Mouse (Mus musculus) heart, postnatal 10 days (tissue): ENCODE data around the gene Tpcn1. TPM values are rescaled to one million over a fixed set of nuclear protein-coding genes. Genes with fewer than 3 reads are reported as not detected.
A peak's percentile ranks its signal among the peaks of the same experiment; 100 is the strongest.

Source experiments
- DNase-seq, 2 experiments: peaks; one replicate each; pipeline ENCODE4 v3.0.0; 2021
- intact Hi-C: fragments of 180-260 bp; cut with DNase I; formaldehyde crosslinking; loops from one replicate; pipeline ENCODE4 v1.15.1; 2025
- total RNA-seq, 2 experiments: library from RNA; stranded (reverse); gene quantifications; 2 replicates each; pipeline ENCODE4 v1.2.3; 2021

Tpcn1 gene
- total RNA-seq, 2 experiments from 2014 or later, result 33.0 to 38.7 TPM

DNA sequence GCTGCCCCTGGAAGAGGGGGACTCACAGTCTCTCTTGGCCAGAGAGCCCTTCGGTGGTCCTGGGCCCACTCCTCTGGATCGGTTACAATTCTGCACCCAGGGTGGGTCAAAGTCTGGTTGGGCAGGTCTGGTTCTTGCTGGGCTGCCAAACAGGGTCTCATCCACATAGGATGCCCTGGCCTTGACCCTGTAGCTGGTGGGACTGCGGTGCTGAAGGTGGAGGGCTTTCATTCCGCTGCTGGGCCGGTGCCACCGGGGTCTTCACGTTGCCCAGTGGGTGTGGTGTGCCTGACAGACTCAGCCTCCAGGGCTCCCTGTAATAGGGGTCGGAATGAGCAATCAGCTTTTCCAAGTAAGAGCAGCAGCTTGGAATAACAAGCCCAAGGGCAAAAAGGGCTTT lies 22.9 kb upstream of the Tpcn1 start:
- intact Hi-C loops, result no loop called here
- no peak for DNase-seq

DNA sequence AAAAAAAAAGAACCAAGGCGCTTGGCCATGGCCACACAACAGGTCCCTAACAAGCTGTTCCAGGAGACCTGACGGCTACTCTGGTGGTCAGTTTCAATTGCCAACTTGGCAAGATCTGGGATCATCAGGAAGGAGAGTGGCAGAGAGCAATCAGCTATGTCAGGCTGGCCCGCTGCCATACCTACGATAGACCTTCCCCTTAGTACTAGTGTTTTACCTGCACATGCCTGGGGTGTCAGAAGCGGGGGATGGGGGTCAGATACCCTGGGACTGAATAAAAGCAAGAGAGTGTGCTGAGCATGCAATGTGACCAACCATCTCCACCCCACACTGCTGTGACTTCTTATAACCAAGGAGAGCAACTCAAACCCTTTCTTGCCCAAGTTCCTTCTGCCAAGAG lies 22.4 kb upstream of the Tpcn1 start:
- intact Hi-C loops, result no loop called here
- no peak for DNase-seq

DNA sequence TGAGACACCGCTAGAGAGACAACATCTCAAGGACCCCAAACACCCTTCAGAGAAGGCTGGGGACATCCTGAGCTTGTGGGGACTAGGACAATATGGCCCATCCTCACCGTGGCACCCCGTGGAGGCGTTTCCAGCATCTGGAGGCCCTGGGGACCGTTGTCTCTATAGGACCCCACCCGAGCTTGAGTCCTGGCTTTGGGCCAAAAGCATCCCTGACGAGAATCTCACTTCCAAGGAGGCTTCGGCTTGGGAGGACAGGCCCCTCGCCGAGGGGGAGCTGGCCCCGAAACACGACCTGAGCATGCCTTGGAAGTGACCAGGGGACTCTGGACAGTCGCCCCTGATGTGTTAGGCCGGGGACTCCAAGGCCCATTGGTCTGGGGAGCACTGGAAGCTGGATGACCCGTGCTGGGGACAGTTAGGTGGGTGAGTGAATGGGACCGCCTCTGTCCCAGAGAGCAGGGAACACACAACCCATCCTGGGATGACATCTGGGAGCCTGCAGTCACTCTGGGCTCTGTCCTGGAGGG lies 20.8 kb upstream of the Tpcn1 start:
- no peak for DNase-seq
- intact Hi-C loops, result loop anchor here (10.0 kb wide), 1 partner anchor 465 kb away; no protein-coding TSS in a partner anchor

GRCm38 (mm10) chr5:120607335-120607734 lies 18.9 kb upstream of the Tpcn1 start:
- intact Hi-C loops, result loop anchor here (10.0 kb wide), 1 partner anchor 463 kb away; no protein-coding TSS in a partner anchor
- DNase-seq, result no peak

GRCm38 (mm10) chr5:120606590-120607200 lies 18.2 kb upstream of the Tpcn1 start:
- DNase-seq, result no peak
- intact Hi-C loops, result loop anchor here (10.0 kb wide), 1 partner anchor 462 kb away; no protein-coding TSS in a partner anchor

GRCm38 (mm10) chr5:120605688-120606087 lies 17.2 kb upstream of the Tpcn1 start:
- DNase-seq, result peak; percentile 92 to 95
- intact Hi-C loops, result loop anchor here (1.0 to 10.0 kb wide), 3 partner anchors 83 to 461 kb away; no protein-coding TSS in a partner anchor

- intact Hi-C loops, result loop anchor here (1.0 to 10.0 kb wide), 3 partner anchors 82 to 460 kb away; no protein-coding TSS in a partner anchor
- DNase-seq, result no peak
Measured at GRCm38 (mm10) chr5:120605241-120605661, 16.8 kb upstream of the Tpcn1 start.

DNA sequence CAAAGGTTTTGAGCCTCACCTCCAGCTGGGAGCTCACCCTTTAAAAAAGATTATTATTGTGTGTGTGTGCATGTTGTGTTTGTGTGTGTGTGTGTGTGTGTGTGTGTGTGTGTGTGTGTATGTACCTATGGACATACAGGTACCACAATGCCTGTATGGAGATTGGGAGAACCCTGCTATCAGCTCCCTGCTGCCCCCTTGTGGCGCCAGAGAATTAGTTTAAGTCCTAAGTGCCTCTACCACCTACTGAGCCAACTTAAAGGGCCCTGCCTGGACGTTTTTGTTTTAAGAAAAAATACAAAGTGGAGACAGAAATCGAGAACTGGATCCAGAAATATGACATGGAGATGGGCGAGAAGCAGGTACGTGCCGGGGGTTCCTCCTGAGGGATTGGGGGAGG lies 16.4 kb upstream of the Tpcn1 start:
- peak; percentile 82 to 92 for DNase-seq

DNA sequence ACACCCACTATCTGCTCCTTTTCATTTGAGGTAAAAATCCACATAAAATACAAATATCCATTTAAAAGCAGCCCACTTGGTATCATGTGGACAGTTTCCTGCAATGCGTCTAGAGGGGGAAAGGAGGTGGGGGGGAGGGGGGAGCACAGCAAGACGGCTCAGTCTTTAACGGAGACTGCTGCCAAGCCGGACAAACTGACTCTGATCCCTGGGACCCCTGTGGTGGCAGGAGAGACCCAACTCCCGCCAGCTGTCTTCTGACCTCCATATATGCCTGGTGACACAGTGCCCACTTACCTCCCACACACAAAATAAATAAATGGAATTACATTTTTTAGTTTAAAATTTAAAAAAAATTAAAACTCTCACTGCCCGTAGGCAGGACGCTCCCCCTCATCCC lies 15.0 kb upstream of the Tpcn1 start:
- intact Hi-C loops, result loop anchor here (10.0 kb wide), 1 partner anchor 459 kb away; no protein-coding TSS in a partner anchor

More for the DNA sequence above, 16.4 kb upstream of the Tpcn1 start:
- intact Hi-C loops, result loop anchor here (1.0 to 10.0 kb wide), 3 partner anchors 82 to 460 kb away; no protein-coding TSS in a partner anchor

DNA sequence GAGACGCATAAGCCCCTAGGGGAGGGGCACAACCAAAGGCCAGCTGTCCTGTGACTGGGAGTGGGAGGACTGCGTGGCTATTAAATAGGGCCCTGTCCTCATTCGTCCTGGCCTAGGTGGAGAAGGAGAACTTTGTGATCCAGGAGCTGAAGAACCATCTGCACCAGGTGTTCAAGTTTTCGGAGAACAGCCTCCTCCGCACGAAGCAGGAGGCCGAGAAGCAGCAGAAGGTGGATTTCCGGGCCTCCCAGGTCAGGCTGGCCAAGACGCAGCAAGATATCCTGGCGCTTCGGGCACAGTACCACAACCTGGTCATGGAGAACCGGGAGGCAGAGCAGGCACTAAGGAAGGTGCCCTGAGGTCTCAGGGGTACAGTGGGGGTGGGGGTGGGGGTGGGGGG lies 13.7 kb upstream of the Tpcn1 start:
- intact Hi-C loops, result loop anchor here (10.0 kb wide), 1 partner anchor 457 kb away; no protein-coding TSS in a partner anchor

More for the DNA sequence above, 15.0 kb upstream of the Tpcn1 start:
- no peak for DNase-seq

GRCm38 (mm10) chr5:120600946-120601668 lies 12.6 kb upstream of the Tpcn1 start:
- peak in 1 of 2 experiments; percentile 63 for DNase-seq
- intact Hi-C loops, result loop anchor here (10.0 kb wide), 1 partner anchor 456 kb away; no protein-coding TSS in a partner anchor

More for the DNA sequence above, 13.7 kb upstream of the Tpcn1 start:
- no peak for DNase-seq

- DNase-seq, result no peak
- intact Hi-C loops, result loop anchor here (10.0 kb wide), 1 partner anchor 455 kb away; no protein-coding TSS in a partner anchor
Measured at GRCm38 (mm10) chr5:120599625-120600024, 11.2 kb upstream of the Tpcn1 start.

DNA sequence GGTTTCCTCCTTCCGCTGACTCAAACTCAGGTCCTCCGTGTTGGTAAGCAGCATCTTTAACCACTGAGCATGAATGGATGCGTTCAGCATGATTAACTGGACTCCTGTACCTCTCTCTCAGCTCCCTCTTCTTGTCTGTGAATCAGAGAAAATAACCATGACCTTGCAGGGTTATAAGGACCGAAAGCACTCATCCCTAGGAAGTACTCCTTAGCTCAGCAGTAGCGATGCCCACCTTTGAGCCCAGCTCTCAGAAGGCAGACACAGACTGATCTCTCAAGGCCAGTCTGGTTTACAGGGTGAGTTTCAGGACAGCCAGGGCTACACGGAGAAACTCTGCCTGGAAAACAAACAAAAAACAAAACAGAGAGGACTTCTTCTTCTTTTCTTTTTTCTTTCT lies 6.0 kb upstream of the Tpcn1 start:
- intact Hi-C loops, result no loop called here
- DNase-seq, result no peak

DNA sequence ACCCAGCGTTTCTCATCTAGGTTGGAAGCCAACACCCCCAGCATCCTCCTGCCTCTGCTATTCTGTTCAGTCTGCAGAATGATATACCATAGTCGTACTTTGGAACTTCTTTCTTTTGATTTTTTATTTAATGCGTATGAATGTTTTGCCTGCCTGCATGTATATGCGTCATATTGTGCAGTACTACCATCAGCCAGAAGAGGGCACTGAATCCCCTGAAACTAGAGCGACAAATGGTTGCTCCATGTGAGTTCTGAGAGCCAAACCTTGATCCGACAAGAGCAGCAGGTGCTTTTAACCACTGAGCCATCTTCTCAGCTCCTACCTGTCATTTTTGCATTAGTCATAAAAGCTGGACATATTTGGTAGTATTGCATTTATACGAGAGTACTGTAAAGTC lies 3.7 kb upstream of the Tpcn1 start:
- no peak for DNase-seq

DNA sequence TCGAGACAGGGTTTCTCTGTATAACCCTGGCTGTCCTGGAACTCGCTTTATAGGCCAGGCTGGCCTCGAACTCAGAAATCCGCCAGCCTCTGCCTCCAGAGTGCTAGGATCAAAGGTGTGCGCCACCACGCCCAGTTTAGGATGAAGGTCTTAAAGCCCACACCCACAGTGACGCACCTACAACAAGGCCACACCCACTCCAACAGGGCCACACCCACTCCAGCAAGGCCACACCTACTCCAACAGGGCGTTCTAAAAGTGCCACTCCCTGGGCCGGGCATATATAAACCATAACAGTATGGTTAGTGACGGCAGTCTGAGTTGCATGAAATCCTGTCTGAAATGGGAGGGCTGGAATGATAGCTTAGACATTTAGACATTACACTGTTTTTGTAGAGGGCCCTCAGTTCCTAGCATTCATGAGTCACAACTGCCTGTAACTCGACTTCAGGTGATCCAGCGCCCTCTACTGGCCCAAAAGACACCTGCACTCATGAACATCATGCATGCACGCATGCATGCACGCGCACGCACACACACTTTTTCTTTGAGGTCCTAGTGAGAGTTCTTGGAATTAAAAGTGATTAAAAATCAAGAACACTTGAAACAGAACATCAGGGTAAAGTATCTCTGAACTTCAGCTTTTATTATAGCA lies 2.0 kb upstream of the Tpcn1 start:
- DNase-seq, result no peak

More for the DNA sequence above, 3.7 kb upstream of the Tpcn1 start:
- intact Hi-C loops, result no loop called here

GRCm38 (mm10) chr5:120587940-120588568 lies 419 bp downstream of the Tpcn1 start:
- peak; percentile 37 to 42 for DNase-seq
- intact Hi-C loops, result loop anchor here (2.0 to 5.0 kb wide), 2 partner anchors 21 to 81 kb away; no protein-coding TSS in a partner anchor

More for the DNA sequence above, 2.0 kb upstream of the Tpcn1 start:
- intact Hi-C loops, result no loop called here

DNA sequence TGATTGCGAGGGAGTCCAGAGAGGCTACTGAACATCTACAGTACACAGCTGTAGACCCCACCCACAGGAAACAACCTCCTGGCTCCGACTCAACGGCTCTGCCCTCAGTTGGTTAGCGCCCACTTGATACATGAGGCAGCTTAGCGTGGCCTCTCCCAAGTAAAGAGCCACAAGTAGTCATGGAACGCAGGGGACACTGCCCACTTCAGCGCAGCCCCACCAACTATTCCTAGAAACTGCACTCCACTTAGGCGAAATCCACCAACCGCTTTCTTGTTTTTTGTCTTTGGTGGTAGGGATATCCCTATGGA lies 902 bp downstream of the Tpcn1 start:
- intact Hi-C loops, result loop anchor here (2.0 to 5.0 kb wide), 2 partner anchors 21 to 80 kb away; no protein-coding TSS in a partner anchor
- DNase-seq, result peak; percentile 57 to 62

DNA sequence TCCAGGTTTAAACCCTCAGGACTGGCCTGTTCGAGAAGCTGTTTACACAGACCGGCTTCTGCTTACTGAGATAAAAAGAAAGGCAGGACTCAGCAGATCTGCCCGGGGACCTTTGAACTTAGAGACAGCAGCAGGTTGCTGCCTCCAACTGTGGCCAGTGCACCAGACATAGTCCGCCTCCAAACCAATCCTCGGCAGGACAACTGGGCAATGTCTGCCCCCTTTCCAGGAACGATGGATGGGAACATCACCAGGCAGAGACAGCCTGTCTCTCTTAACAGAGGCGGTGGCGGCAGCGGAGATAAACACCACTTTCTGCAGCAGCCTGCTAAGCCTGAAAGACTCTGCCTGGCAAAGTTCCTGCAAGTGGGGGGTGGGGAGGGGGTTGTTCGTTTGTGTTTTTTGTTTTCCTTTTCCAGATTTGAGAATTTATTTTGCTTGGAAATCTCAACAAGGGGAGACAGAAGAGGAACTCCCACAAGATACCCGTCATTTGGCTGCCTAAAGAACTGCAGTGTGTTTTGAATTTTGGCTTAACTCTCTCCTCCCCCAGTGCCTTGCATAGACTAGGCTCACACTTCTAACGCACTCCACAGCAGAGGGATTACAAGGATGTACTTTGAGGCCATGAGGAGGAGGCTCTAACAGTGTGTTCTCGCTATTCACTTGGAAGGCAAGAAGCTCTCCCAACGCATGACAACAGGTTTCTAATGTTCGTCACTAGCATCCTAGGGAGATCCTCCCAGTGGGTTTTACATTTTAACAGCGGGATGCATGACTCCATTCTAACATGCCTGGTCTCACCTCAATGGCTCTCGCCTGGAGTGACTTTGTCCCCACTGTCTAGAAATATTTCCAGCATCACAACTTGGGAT lies 1.5 kb downstream of the Tpcn1 start:
- peak; percentile 50 to 53 for DNase-seq

GRCm38 (mm10) chr5:120584968-120585367 lies 3.5 kb downstream of the Tpcn1 start:
- DNase-seq, result no peak
- intact Hi-C loops, result loop anchor here (5.0 kb wide), 1 partner anchor 78 kb away; no protein-coding TSS in a partner anchor

More for the DNA sequence above, 1.5 kb downstream of the Tpcn1 start:
- intact Hi-C loops, result loop anchor here (2.0 to 5.0 kb wide), 2 partner anchors 20 to 80 kb away; no protein-coding TSS in a partner anchor
